Mouse (Mus musculus) retina, postnatal 7 days (tissue): ENCODE data around the gene Arl6ip5.
A peak's percentile ranks its signal among the peaks of the same experiment; 100 is the strongest.

Source experiments
- DNase-seq: peaks from one replicate; pipeline ENCODE4 v3.0.0-alpha.2; 2012; ENCODE audit warnings: low read depth, low spot score

Arl6ip5 gene

GRCm38 (mm10) chr6:97210191-97210961 lies at the start of gene Arl6ip5:
Gene Arl6ip5 (plus strand): TSS chr6:97210689.
- DNase-seq: peak; percentile 71

GRCm38 (mm10) chr6:97175716-97176115 lies 34.8 kb upstream of the Arl6ip5 start:
- DNase-seq: no peak

DNA sequence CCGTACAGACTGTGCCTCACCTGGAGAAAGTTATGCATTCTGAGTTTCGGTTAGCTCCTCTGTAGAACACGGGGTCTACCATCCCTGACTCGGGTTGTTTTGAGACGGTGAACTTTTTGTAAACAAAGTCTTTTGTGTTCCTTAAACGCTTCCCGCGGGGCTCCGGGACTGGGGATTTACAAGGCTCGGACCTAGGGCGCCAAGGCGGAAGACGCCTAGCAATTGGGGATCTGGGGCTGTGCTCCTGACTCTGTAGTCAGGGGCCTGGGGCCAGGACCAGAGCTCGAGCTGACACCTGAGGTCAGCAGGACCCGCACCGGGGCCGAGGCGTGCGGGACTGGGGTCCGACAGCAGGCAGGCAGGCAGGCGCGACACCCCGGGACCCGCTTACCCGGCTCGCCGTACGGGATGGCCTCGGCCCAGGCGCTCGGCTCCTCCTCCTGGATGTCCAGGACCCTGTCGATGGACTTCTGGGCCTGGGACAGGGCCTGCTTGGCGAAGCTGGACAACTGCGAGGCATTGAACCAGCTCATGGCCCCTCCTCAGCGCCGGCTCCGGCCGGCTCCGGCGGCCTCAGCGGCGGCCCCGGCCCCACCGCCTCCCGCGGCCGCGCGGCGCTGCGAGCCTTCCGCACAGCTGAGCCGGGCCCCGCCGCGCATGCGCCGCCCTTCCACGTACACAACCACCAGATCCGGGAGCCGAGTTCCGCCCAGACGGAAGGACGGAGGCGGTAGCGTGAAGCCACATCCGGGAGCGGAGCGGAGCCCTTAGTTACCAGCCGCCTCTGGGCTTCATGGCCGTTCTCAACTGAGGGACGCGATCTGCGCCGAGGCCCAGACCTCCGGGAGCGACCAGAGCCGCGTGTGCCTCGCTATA lies 31.8 kb upstream of the Arl6ip5 start, which contains the start of gene Tmf1:
Gene Tmf1, minus strand, starts transcription at position 632 of the 876 bp plus-strand sequence.
- DNase-seq: peak; percentile 83

GRCm38 (mm10) chr6:97179367-97179828 lies 31.1 kb upstream of the Arl6ip5 start:
- no peak for DNase-seq

DNA sequence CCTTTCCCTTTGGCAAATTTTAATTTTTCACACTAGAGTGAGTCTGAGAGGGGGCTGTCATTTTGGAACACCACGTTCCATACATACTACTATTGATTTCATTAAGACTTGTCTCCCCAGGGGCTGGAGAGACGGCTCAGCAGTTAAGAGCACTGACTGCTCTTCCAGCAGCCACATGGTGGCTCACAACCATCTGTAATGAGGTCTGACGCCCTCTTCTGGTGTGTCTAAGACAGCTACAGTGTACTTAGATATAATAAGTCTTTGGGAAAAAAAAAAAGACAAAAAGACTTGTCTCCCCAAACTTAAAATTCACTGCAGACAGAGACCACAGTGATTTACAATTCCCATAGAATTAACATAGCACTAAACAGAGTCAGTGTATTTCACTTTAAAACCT lies 10.1 kb upstream of the Arl6ip5 start:
- no peak for DNase-seq

GRCm38 (mm10) chr6:97202477-97202876 lies 8.0 kb upstream of the Arl6ip5 start:
- no peak for DNase-seq

GRCm38 (mm10) chr6:97204252-97204869 lies 6.1 kb upstream of the Arl6ip5 start:
- DNase-seq: no peak

DNA sequence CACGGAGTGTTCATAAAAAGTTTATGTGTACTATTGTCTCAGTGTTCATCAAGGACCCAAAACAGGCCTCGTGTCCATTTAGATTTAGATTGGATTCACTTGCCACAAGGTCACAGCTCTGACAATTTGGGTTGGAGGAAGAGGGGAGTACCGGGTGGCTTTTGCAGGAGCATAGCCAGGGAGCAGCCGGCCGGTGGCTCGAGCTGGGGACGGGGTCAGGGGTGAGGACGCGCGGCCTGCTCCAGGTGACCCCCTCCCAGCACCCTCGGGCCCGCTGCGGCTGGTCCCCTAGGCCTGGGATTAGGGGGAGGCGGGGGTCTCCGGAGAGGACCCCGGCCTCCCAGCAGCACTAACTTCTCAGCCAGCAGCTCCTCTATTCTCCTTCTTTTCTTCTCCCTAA lies 5.5 kb upstream of the Arl6ip5 start:
- no peak for DNase-seq

- peak; percentile 100 for DNase-seq
Observed at GRCm38 (mm10) chr6:97205439-97205885, 5.0 kb upstream of the Arl6ip5 start, which contains the start of gene Uba3. Gene Uba3 (minus strand): TSS chr6:97205647.

GRCm38 (mm10) chr6:97207085-97207484 lies 3.4 kb upstream of the Arl6ip5 start:
- DNase-seq: no peak

DNA sequence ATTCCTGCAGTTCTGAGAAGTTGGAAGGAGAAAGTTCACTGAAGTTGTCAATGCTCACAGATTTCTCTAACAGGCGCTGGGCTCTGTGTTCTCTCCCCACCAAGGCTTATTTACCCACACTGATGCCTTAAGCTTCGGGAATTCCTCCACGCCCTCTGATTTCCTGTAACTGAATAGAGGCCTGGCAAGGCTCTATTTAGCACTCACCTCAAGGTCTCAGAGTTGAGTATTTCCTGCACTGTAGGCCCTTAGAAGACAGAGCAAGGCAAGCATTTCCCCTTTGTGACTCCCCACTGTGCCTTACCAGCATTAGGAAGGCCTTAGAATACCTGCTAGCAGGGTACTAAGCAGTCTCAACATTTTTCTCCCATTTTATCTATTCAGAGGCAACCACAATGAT lies 2.1 kb upstream of the Arl6ip5 start:
- no peak for DNase-seq

DNA sequence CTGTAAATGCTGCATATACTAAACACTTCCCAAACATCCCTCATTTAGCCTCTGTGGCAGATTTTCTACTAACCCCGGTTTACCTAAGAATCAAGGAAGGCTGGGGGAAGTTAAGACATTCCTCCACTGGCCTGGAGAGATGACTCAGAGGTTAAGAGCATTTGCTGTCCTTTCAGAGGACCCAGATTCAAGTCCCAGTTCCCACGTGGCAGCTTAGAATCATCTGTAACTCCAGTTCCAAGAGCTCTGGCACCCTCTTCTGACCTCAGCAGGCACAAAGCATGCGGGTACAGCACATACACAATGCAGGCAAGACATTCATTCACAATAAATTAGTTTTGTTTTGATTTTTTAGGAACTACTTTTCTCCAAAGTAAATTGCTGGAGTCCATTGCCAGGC lies 1.3 kb upstream of the Arl6ip5 start:
- no peak for DNase-seq

- no peak for DNase-seq
Observed at GRCm38 (mm10) chr6:97209751-97210150, 738 bp upstream of the Arl6ip5 start.

DNA sequence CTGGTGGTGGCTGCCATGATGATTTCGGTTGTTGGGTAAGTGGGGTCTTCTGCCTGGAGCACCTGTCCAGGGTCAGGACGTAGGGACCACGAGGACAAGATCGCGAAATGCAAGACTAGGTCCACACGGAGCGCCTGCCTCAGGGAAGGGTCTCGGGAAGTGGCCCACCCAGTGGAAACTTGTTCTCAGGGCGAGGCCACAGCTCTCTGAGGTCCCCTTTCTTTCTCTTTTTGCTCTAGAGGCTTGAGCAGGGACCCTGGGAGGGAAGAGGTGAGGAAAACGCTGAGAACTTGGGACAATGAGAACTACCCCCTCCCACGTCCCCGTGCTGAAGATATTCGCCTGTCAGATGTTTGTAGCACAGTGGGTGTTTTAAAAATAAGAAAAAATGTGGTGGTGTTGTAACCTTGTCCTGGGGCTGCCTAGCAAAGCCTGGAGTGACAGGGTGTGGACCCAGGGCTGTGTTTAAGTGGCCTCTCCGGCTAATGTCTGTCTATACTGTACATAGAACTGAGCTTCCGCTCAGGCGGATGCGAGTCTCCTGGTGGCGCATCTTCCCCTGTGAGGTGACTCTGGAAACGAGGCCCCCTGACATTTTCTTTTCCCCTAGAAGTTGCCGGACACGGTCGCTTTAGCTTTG lies 593 bp downstream of the Arl6ip5 start:
- DNase-seq: no peak

- no peak for DNase-seq
Observed at GRCm38 (mm10) chr6:97211981-97212380, 1.5 kb downstream of the Arl6ip5 start.

- DNase-seq: no peak
Observed at GRCm38 (mm10) chr6:97216154-97216821, 5.8 kb downstream of the Arl6ip5 start.

GRCm38 (mm10) chr6:97220672-97221071 lies 10.2 kb downstream of the Arl6ip5 start:
- DNase-seq: no peak

DNA sequence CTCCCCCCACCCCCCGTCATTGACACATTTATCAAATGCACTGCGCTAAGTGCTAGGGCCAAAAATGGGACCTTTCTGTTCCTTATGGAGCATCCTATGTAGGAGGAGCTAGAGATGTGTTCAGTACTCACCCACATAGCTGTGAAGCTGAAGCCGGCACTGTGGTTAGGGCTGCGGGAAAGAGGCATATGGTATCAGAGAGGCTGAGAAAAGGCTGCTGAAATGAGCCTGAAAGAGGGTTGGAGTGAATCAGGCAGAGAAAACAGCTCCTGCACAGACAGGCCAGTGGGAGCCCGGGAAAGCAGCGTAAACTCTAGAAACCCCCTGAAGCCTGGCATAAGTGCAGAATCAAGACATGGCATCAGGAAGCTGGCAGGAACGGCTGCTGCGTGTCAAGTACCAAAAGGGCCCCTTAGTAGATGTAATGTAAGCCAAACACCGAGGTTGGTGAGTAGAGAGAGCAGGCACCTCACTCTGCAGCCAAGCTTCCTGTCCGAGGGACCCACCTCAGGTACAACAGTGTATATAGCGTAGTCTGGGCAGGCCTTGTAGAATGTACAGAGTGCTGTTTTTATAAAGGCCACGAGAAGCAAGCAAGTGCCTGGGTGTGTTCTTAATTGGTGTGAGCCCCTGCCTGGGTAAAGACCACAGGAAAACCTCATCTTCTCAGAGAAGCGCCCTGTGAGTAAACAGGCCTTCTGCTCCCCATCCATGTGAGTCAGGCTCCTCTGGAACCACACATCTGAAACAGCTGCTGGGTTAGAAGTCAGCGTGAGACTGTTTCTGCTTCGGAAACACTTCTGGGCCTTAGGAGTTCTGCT lies 10.9 kb downstream of the Arl6ip5 start:
- no peak for DNase-seq

- DNase-seq: no peak
Observed at GRCm38 (mm10) chr6:97222321-97222720, 11.8 kb downstream of the Arl6ip5 start.

DNA sequence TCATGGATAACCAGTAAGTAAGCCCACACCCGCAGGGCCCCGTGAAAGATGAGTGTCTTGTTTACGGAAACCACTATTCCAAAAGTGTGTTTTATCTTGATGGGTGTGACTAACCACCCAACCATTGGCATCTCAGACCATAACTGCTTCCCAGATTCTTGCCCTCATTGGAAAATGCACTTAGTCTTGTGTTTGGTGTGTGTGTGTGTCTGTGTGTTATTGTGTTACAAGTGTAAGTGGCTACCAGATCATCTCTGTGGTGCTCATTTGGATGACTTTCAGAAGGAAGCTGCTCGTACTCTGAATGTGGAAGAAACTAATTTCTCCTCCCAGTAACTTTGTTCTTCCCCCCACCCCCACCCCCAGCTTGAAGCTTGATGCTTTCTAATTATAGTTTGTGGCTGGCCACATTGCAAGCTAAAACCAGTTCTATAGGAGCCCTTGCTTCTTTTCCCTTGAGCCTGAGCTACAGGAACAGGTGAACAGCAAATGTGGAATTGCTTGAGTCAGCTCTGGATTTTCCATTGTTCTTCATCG lies 12.5 kb downstream of the Arl6ip5 start:
- DNase-seq: no peak
